Mouse (Mus musculus) hindlimb bud, embryonic 11.5 days (tissue): Measurements from ENCODE around the gene Kcnk3.

Experiments used
- DNase-seq: peaks from one replicate; pipeline ENCODE4 v3.0.0-alpha.2; 2012; ENCODE audit warnings: low read depth, low spot score; ENCODE audit errors: extremely low spot score

The Kcnk3 gene

DNA sequence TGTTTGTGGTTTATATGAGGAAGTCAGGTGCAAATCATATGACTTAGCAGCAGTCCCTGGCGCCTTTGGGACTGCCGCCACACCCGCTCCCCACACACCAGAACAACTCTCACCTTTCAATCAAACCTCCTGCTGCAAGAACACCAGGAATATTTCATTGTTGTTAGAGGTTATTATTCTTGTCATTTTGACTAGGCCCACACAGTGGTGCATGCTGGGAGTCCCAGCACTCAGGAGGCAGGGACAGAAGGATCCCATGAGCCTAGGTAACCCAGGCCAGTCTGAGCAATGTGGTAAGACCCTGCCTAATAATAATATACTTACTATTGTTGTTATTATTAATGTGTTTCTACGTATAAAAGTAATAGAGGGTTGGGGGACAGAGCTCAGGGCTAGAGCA is 24.6 kb downstream of the Kcnk3 start:
- DNase-seq: no peak

DNA sequence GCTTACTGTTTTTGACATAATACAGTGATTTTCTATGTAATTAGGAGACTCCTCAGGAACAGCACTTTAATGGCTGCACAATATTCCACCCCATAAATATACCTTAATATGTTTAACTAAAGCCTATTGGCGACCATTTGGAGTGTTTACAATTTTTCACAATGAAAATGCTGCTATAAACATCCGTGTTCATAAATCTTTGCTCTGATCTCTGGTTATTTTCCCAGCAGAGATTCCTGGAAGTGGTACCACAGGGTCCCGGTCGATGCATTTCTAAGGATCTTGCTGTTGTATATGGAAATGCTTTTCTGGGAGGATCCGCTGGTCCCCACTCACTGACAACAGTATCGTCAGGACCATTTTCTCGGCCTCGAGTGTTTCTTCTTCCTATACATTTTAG is 25.3 kb downstream of the Kcnk3 start:
- DNase-seq: no peak

DNA sequence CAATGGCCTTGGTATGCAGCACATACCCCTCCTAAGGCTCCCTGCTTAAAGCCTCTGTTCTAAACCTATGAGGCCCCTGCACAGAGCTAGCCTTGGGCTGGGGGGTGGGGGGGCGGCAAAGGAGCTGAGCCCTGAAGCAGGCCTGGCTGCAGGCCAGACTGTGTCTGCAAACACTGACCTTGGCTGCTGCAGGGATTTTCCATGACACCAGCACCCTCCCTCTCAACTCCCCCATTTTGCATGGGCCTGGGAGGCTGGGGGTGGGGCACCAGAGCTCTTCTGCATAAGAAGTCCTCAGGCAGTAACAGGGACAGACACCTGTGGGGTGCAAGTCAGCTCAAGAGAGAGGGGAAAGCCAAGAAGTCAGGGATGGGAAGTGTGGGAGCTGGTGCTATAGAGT is 26.3 kb downstream of the Kcnk3 start:
- DNase-seq: no peak

DNA sequence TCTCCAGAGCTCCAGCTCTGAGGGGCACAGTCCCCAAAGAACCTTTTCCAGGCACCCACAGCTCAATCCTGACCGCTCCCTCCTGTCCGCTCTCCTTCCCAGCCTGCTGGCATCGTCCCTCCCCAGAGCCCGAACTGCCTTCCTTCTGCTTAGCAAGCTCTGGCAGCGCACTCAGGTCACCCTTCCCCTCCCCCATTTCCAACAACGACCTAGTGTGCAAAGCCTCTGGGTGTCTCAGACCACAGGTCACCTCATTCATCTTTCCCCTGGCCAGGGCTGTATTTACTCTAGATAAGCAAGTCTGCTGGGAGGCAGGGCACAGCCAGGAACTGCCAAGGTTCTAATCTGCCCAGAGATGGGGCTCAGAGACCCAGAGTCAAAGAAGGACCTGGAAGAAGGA is 27.4 kb downstream of the Kcnk3 start:
- DNase-seq: no peak

GRCm38 (mm10) chr5:30615819-30616218 is 27.8 kb downstream of the Kcnk3 start:
- DNase-seq: no peak

DNA sequence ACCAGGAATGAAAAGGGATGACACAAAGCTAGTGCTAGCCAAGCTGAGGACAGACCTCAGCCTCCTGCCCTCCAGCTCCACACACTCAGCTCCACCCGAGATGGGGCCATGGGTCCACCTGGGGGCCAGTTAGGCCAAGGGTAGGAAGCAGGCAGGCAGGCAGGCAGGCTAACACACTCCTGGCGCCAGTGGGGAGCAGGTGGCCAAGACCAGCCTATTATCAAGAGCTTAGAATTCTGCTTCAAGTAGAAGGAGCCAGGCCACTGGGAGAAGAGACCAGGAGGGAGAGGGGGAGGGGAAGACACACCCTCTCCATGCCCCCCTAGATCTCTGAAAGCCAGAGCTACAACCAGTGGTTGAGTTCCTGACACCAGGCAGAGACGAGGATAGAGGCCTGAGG is 28.7 kb downstream of the Kcnk3 start:
- DNase-seq: no peak

DNA sequence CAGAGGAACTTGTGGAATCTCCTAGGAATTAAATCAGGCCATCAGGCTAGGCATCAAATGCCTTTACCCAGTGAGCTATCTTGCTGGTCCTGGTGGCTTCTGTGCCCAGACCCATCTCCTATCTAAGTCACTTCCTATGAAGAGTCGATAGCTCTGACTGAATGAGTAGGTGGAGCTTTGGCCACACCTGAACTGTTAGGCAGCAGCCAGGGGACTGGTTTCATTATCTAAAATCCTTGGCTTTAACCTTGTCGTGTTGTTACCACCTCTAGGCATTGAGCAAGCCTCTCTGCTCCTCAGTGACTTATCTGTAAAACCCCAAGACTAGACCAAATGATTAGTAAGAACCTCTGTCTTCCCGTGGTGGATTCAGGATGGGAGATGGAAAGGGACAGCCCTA is 29.4 kb downstream of the Kcnk3 start:
- no peak for DNase-seq

- no peak for DNase-seq
Observed at GRCm38 (mm10) chr5:30617851-30618250, 29.9 kb downstream of the Kcnk3 start.

DNA sequence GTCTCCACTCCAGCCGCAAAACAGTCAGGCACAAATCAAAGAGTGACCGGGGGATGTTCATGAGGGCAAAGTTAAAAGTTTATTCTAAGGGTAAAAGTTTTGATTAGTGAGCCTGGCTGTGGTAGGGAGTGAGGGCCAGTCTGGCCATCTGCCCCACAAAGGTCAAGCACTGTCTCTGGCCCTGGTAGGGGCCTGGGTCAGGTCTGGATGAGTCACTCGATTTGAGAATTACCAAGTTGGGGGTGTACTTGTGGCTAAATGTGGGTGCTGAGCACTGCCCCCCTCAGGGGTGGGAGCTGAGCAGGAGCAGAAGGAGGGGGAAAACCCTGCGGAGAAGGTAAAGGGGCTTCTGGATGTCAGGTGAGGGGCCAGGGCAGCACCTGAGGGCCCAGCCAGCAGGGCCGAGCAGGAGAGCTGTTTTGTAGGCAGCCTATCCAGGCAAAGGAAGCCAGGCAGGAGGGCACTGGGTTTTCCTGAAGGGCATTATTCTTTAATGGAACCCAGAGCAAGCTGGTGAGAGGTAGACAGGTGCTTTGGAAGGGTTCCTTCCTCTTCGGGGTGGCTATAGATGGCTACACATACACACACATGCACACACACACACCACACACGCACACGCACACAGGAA is 30.5 kb downstream of the Kcnk3 start:
- DNase-seq: no peak

DNA sequence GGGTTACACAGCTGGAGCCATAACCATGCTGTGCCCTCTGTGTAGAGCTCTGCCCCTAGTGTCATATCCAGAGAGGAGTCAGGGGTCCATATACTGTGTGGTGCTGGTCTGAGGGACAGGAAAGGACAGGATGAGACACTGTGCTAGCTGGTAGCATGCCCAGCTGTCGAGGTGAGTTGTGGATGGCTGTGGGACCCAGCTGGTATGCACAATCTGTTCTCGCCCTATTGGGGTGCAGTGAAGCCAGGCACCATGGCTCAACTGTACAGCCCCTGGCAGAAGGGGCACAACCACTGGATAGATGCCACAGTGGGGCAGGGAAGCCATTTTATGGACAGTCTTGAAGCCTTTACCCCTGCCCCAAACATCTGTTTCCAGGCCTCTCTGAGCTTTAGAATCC is 31.2 kb downstream of the Kcnk3 start:
- no peak for DNase-seq

DNA sequence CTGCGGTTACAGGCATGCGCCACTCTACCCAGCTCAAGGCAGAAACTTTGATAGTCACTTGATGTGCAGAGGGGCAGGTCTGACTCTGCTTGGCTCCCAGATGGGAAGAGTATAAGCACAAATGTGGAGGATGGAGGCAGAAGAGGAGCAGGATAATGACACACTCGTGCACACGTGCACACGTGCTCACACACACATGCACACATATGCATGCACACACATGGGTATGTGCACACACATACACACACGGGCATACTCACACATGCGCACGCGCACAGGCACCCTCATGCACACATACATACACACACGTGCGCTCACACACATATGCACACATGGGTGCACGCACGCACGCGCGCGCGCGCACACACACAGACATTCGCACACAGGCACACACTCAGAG is 32.6 kb downstream of the Kcnk3 start:
- no peak for DNase-seq

GRCm38 (mm10) chr5:30621211-30621790 is 33.3 kb downstream of the Kcnk3 start:
- no peak for DNase-seq

DNA sequence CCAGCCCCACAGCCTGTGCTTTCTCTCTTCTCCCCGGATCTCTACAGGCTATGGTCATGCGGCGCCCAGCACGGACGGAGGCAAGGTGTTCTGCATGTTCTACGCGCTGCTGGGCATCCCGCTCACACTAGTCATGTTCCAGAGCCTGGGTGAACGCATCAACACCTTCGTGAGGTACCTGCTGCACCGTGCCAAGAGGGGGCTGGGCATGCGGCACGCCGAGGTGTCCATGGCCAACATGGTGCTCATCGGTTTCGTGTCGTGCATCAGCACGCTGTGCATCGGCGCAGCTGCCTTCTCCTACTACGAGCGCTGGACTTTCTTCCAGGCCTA is 33.8 kb downstream of the Kcnk3 start:
- no peak for DNase-seq

DNA sequence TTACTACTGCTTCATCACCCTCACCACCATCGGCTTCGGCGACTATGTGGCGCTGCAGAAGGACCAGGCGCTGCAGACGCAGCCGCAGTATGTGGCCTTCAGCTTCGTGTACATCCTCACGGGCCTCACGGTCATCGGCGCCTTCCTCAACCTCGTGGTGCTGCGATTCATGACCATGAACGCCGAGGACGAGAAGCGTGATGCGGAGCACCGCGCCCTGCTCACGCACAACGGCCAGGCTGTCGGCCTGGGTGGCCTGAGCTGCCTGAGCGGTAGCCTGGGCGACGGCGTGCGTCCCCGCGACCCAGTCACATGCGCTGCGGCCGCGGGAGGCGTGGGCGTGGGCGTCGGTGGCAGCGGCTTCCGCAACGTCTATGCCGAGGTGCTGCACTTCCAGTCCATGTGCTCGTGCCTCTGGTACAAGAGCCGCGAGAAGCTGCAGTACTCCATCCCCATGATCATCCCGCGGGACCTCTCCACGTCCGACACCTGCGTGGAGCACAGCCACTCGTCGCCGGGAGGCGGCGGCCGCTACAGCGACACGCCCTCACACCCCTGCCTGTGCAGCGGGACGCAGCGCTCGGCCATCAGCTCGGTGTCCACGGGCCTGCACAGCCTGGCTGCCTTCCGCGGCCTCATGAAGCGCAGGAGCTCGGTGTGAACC is 34.3 kb downstream of the Kcnk3 start:
- DNase-seq: no peak

- no peak for DNase-seq
Observed at GRCm38 (mm10) chr5:30622841-30623185, 34.8 kb downstream of the Kcnk3 start.

DNA sequence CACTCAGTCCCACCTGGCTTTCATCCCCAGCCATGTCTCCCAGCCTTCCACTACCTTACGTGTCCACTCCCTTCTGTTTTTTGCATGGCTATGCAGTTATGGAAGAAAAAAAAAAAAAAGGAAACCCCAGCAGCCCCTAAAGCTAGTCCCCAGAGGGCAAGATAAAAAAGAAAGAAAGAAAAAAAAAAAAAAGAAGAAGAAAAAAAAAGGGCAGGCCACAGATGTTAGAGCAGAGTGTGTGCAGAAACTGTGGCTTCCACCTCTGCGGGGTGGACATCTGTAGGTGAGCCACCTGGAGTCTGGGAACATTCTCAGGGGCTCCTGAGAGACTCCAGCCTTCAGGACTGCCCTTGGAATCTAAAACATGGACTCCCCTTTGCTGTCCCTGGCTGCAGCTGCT is 35.4 kb downstream of the Kcnk3 start:
- DNase-seq: no peak

GRCm38 (mm10) chr5:30624311-30624710 is 36.3 kb downstream of the Kcnk3 start:
- no peak for DNase-seq

DNA sequence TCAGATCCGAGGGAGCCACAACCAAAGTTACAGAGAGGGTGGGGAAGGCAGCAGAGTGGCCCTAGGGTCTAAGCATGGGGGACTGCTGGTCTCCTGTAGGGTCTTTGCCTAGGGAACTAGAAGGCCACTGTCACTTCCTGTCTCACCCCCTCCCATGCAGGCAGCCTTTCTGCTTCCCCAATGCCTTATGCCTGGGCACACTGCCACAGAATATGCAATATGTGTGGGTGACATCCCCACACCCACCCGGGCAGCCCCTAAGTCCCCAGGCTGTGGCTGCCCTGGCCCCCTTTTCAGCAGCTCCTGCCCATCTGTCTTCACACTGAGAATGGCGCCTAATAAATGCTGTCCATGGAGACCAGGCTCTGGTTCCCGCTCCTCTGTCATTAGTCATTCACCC is 36.9 kb downstream of the Kcnk3 start:
- no peak for DNase-seq

GRCm38 (mm10) chr5:30625379-30625778 is 37.4 kb downstream of the Kcnk3 start:
- no peak for DNase-seq

DNA sequence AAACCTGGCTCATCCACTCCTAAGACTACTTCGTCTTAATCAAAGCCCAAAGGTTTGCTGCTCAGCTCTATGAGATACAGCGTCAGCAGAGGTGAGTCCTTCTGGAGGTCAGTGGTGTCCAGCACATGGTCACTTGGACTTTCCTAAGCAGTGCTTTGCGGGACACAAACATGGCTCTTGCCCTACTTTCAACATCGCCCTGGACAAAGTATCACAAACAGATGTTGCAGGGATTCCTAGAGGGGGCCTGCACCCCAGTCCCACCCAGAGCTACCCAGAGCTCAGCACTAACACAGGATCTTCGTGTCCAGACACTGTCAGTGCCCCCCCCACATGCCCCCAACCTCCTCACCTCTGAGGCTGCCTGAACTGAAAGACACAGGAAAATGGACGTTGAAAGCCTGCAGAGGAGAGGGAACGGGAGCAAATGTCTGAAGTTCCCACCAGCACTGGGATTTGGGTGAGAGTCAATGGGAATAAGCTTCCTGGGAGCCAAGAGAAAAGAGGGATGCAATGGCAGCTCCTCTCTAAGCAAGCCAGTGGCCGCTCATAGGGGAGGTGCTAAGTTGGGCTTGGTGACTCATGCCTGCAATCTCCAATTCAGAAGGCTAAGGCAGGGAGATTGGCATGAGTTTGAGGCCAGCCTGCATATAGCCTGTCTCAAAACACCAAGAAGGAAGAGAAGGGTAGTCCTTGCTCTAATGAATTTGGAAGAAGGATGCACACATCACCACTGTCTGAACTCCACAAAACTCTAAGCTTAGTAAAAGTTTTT is 38.5 kb downstream of the Kcnk3 start:
- DNase-seq: no peak

DNA sequence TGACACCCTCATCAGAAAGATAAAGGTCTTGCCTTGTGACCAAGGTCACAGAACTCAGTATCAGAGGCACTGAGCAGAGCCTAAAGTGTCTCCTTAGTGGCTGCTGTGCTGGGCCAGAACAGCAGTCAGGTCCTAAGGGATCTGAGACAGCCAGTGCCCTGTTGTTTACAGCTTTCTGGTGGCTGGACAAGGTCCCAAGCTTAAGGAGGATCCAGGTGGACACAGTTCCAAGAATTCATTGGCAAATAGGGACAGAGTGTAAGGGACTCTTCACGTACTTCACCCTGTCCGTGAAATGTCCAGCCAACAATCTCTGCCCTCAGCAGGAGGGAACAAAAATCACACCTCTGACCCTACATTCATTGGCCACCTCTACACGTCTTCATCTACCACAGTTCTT is 40.5 kb downstream of the Kcnk3 start:
- no peak for DNase-seq

- DNase-seq: no peak
Observed at GRCm38 (mm10) chr5:30630401-30630800, 42.4 kb downstream of the Kcnk3 start.
